28 mouse cellular contexts compared by ENCODE assay signal in the genomic region with DNA sequence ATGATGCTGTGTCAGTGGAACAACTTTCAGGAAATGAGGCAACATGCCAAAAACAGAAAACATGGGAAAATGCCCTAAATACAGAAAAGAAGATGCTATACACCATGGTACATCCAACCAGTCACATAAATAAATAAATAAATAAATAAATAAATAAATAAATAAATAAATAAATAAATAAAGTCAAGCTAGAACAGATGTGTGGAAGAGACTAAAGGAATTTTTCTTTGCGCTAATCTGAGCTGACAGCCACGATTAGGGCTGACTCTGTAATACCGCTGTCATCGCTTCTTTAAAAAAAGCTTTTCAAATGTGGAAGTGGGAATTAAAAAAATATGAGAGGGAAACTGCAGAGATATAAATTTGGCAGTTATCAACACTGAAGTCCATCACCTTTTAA.
DNase-seq lines count a peak whose midpoint lies in the region; ATAC-seq lines count a peak whose summit lies in the region.
"Had no signal": no experiment of that assay in that cellular context is flagged by ENCODE, and none has a peak within 500 bp of the region (broad histone marks: within the 10 kb centered on the region; RNA-seq: fewer than 3 reads in every experiment).

No protein-coding gene starts in this region.

- peaks cover 5% of the 10 kb centered on the region for H3K4me1 ChIP-seq in forebrain, embryonic 15.5 days
- H3K4me1 ChIP-seq in forebrain, embryonic 11.5 days (replicated peaks; ENCODE audit: control insufficient read depth, insufficient read depth, low read length), result 0 out of 2 replicates have a peak, but pooled peaks cover 3% of the 10 kb centered on the region
- H3K4me1 ChIP-seq: embryonic facial prominence, embryonic 13.5 days; heart, embryonic 12.5 days; heart, embryonic 15.5 days; hindbrain, embryonic 10.5 days; hindbrain, embryonic 13.5 days had no signal

- no peak overlapping the region for H3K27ac ChIP-seq in forebrain, embryonic 15.5 days (replicated peaks)
- H3K27ac ChIP-seq in forebrain, embryonic 11.5 days (ENCODE audit: low read depth, low read length), result no peak overlapping the region
- H3K27ac ChIP-seq: embryonic facial prominence, embryonic 13.5 days; forebrain, embryonic 10.5 days; heart, embryonic 15.5 days; hindbrain, embryonic 10.5 days; hindbrain, embryonic 13.5 days had no signal

- H3K4me3 ChIP-seq in forebrain, embryonic 15.5 days, result no peak overlapping the region
- H3K4me3 ChIP-seq in forebrain, embryonic 11.5 days (ENCODE audit: low read depth, low read length), result no peak overlapping the region
- H3K4me3 ChIP-seq: embryonic facial prominence, embryonic 13.5 days; forebrain, embryonic 10.5 days; heart, embryonic 12.5 days; heart, embryonic 15.5 days; hindbrain, embryonic 10.5 days; hindbrain, embryonic 13.5 days had no signal

- no peak overlapping the region for H3K4me2 ChIP-seq in forebrain, embryonic 15.5 days (replicated peaks)
- no peak overlapping the region for H3K4me2 ChIP-seq in forebrain, embryonic 11.5 days (ENCODE audit: low read depth, low read length, severe bottlenecking)
- H3K4me2 ChIP-seq: embryonic facial prominence, embryonic 13.5 days; heart, embryonic 12.5 days; heart, embryonic 15.5 days; hindbrain, embryonic 13.5 days had no signal

- no peak overlapping the region for H3K9ac ChIP-seq in forebrain, embryonic 15.5 days (replicated peaks)
- H3K9ac ChIP-seq in forebrain, embryonic 11.5 days (ENCODE audit: low read length), result no peak overlapping the region
- H3K9ac ChIP-seq: embryonic facial prominence, embryonic 13.5 days; heart, embryonic 12.5 days; heart, embryonic 15.5 days; hindbrain, embryonic 13.5 days had no signal

- no peaks in the 10 kb centered on the region for H3K36me3 ChIP-seq in forebrain, embryonic 15.5 days
- H3K36me3 ChIP-seq in forebrain, embryonic 11.5 days (ENCODE audit: control insufficient read depth, insufficient read depth, low read length), result no peaks in the 10 kb centered on the region
- H3K36me3 ChIP-seq: embryonic facial prominence, embryonic 13.5 days; forebrain, embryonic 10.5 days; G1E; heart, embryonic 12.5 days; heart, embryonic 15.5 days; hindbrain, embryonic 10.5 days; hindbrain, embryonic 13.5 days had no signal

- H3K9me3 ChIP-seq in forebrain, embryonic 15.5 days, result no peaks in the 10 kb centered on the region
- H3K9me3 ChIP-seq in forebrain, embryonic 11.5 days (ENCODE audit: control insufficient read depth, low read length), result no peaks in the 10 kb centered on the region
- H3K9me3 ChIP-seq: embryonic facial prominence, embryonic 13.5 days; forebrain, embryonic 10.5 days; heart, embryonic 12.5 days; heart, embryonic 15.5 days; hindbrain, embryonic 10.5 days; hindbrain, embryonic 13.5 days had no signal

- peak; percentile 53; the same call in 1 of the 2 replicates for ATAC-seq in forebrain, embryonic 15.5 days (replicated peaks)
- ATAC-seq in forebrain, embryonic 11.5 days (replicated peaks; ENCODE audit: low FRiP score), result no peak
- ATAC-seq: forebrain, embryonic 14.5 days; hindbrain, embryonic 16.5 days; Patski had no signal

- no peak for DNase-seq in forebrain, embryonic 11.5 days (ENCODE audit: low spot score)
- DNase-seq in retina, embryonic 14.5 days (ENCODE audit: low spot score), result peak; percentile 24
- no peak for DNase-seq in retina, postnatal 1 day
- peak; percentile 4 for DNase-seq in retina, postnatal 7 days (ENCODE audit: low read depth, low spot score)
- DNase-seq in adrenal gland, adult 18-20 months (ENCODE audit: low spot score in 2 of 2), result no peak
- DNase-seq: adrenal gland, adult 2 months; adrenal gland, postnatal 14 days; B cell, adult 2 months; cerebellum, adult 11 months; cerebellum, adult 2 months; cerebellum, adult 9-11 months; cerebellum, postnatal 25 days; gastrocnemius, postnatal 25 days; heart, adult 18-20 months; heart, postnatal 10 days; heart, postnatal 36 days had no signal

- WGBS in forebrain, embryonic 15.5 days, result 95% methylated on average over 4 of the region's 4 CpGs
- WGBS in forebrain, embryonic 11.5 days, result 94% methylated on average over 4 of the region's 4 CpGs

- no peaks in the 10 kb centered on the region for H3K27me3 ChIP-seq in forebrain, embryonic 15.5 days
- H3K27me3 ChIP-seq in forebrain, embryonic 11.5 days (ENCODE audit: control insufficient read depth, insufficient read depth, low read length), result no peaks in the 10 kb centered on the region
- H3K27me3 ChIP-seq: CH12.LX; embryonic facial prominence, embryonic 13.5 days; heart, embryonic 12.5 days; heart, embryonic 15.5 days; hindbrain, embryonic 13.5 days; Patski had no signal

Comparison
In these comparisons a context has a peak if more than half of its experiments do, and no peak if none do; other contexts are left out.
1. DNase-seq: peak in retina, embryonic 14.5 days (single experiment) and retina, postnatal 7 days (single experiment); none in forebrain, embryonic 11.5 days (single experiment), retina, postnatal 1 day (single experiment) and adrenal gland, adult 18-20 months (0 of 2).